Mouse (Mus musculus) heart, adult 2 months (tissue): ENCODE measurements around the gene Syt3.

ENCODE experiments used
- CTCF ChIP-seq: fragments of 200-600 bp; IDR thresholded peaks from 2 replicates; pipeline ENCODE4 v1.8.1; 2022; ENCODE audit warnings: antibody characterized with exemption, mild to moderate bottlenecking, moderate library complexity
- EP300 ChIP-seq: fragments of 200-500 bp; IDR thresholded peaks from 2 replicates; pipeline ENCODE4 v1.6.1; 2011; ENCODE audit warnings: low read depth, low read length, control low read depth; ENCODE audit not compliant: insufficient read depth
- POLR2A ChIP-seq: fragments of 200-500 bp; IDR thresholded peaks from 2 replicates; pipeline ENCODE4 v1.6.1; 2011; ENCODE audit warnings: mild to moderate bottlenecking, low read depth, low read length, control low read depth; ENCODE audit not compliant: insufficient read depth

GRCm38 (mm10) chr7:44434089-44434488 lies 50.2 kb downstream of the Syt3 start:
- no peak for TF ChIP-seq POLR2A
- TF ChIP-seq CTCF: no peak
- TF ChIP-seq EP300: no peak
